Mouse (Mus musculus) liver, embryonic 15.5 days (tissue): ENCODE measurements around the gene Fxr2. TPM values are rescaled to one million over a fixed set of nuclear protein-coding genes. Genes with fewer than 3 reads are reported as not detected.

Experiments
- ATAC-seq: fragments of 200-750 bp; cut with Nextera tagmentation; 2 replicates; pipeline ENCODE4 v1.8.0; 2017; ENCODE audit warnings: moderate number of reproducible peaks, mild to moderate bottlenecking, moderate library complexity; ENCODE audit not compliant: insufficient read depth
- H3K27ac ChIP-seq: fragments of 300-500 bp; sonication (generic); replicated peaks from 2 replicates; pipeline ENCODE4 v1.5.1; 2015; ENCODE audit warnings: mild to moderate bottlenecking, inconsistent platforms
- H3K27me3 ChIP-seq: fragments of 300-500 bp; sonication (generic); 2 replicates; pipeline ENCODE4 v1.6.1; 2015; ENCODE audit warnings: mild to moderate bottlenecking, inconsistent platforms
- H3K36me3 ChIP-seq: fragments of 300-500 bp; sonication (generic); replicated peaks from 2 replicates; pipeline ENCODE4 v1.6.1; 2015; ENCODE audit warnings: moderate library complexity, mild to moderate bottlenecking, inconsistent platforms
- H3K4me1 ChIP-seq: fragments of 300-500 bp; sonication (generic); replicated peaks from 2 replicates; pipeline ENCODE4 v1.6.1; 2015; ENCODE audit warnings: inconsistent platforms
- H3K4me2 ChIP-seq: fragments of 300-500 bp; sonication (generic); 2 replicates; pipeline ENCODE4 v1.6.1; 2015; ENCODE audit warnings: moderate library complexity, mild to moderate bottlenecking, inconsistent platforms
- H3K4me3 ChIP-seq: fragments of 300-500 bp; sonication (generic); replicated peaks from 2 replicates; pipeline ENCODE4 v1.5.1; 2015; ENCODE audit warnings: mild to moderate bottlenecking, inconsistent platforms
- H3K9ac ChIP-seq: fragments of 300-500 bp; sonication (generic); 2 replicates; pipeline ENCODE4 v1.6.1; 2015; ENCODE audit warnings: moderate library complexity, mild to moderate bottlenecking, inconsistent platforms
- H3K9me3 ChIP-seq: fragments of 300-500 bp; sonication (generic); replicated peaks from 2 replicates; pipeline ENCODE4 v1.6.1; 2016; ENCODE audit warnings: inconsistent platforms
- whole genome bisulfite sequencing: fragments of 180-500 bp; shearing (Covaris S2); methylation state at CpG from one replicate; pipeline ENCODE4 v1.1.7; 2015; ENCODE audit warnings: mixed read lengths; ENCODE audit not compliant: insufficient replicate concordance; 5-methylcytosine and 5-hydroxymethylcytosine counted together
- polyA plus RNA-seq: library from polyadenylated mRNA; unstranded; fragments of >200 nt; fragmentation: Nextera tagmentation; extraction: Ambion mirVana; gene quantifications from 2 replicates; pipeline ENCODE4 v1.2.1, GENCODE M21; 2015

Gene Fxr2
- polyA plus RNA-seq, 1 experiment from 2014 or later: 7.3 TPM

DNA sequence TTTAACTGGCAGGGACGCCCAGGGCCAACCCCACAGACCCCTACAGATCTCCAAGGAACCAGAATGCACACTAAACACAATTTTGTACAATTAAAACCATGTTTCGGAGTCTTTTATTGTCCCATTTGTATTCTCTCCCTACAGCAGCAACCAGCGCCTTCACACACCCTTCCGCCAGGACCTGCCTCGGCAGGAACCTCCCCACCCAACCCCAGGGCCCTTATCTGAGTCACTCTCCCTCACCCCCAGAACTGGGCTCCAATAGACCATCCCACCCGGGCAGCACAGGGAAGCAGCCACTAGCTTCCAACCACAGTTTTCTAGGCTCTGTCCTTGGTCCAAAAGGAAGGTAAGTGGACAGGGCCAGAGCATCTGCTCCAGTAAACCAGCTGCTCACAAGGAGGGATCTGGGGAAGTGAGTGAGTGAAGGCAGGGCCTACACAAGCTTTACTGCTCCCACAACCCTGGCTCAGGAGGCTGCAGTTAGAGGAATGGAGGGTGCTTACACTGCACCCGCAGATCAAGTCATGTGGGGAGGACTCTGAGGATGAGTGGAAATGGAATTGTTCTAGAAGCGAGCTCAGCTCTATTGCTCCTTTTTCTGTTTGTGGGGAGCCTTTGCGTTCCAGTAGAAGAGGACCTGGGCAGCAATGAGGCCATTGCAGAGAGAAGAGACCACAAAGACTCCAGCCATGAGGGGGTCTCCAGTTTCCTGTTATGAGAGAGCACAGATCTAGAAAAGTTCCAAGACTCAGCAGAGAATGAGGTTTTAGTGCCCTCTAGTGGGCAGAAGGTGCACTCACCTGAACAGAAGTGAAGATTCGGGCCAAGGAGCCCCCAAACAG, 24.0 kb downstream of the Fxr2 start:
- Histone ChIP-seq H3K4me3 (no peak overlapping the region), H3K9ac (no peak overlapping the region), H3K36me3 (peaks cover 78% of the 10 kb centered on the region), H3K9me3 (no peaks in the 10 kb centered on the region), H3K27me3 (no peaks in the 10 kb centered on the region), H3K4me1 (peaks cover 55% of the 10 kb centered on the region), H3K4me2 (no peak overlapping the region), H3K27ac (0 out of 2 replicates have a peak overlapping the region, but pooled peaks have one; percentile 1)
- 54% methylated on average over 10 of the region's 10 CpGs for WGBS
- ATAC-seq: 0 out of 2 replicates have a peak, but pooled peaks have one; percentile 14

DNA sequence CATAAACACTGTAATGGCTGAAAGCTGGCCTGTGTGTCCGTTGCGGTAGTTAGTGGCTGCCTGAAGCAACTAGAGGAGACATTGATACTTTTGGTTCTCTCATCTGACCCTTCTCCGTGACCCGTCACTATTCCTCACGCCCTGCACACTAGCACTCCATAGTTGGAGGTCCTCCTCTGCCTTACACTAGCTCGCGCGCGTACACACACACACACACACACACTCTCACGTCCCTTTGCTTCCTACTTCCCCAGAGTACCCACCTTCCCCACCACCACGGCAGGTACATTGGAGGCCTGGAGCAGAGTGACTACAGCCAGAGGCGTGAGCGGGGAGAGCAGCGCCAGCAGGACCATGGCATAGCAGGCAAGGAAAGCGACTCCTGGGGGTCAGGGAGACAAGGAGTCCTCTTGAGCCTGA, 24.7 kb downstream of the Fxr2 start:
- Histone ChIP-seq H3K9me3 (no peaks in the 10 kb centered on the region), H3K27me3 (no peaks in the 10 kb centered on the region), H3K9ac (no peak overlapping the region), H3K4me1 (peaks cover 57% of the 10 kb centered on the region), H3K4me2 (no peak overlapping the region), H3K27ac (no peak overlapping the region), H3K4me3 (no peak overlapping the region), H3K36me3 (peaks cover 71% of the 10 kb centered on the region)
- no peak for ATAC-seq
- 80% methylated on average over 15 of the region's 15 CpGs for WGBS

DNA sequence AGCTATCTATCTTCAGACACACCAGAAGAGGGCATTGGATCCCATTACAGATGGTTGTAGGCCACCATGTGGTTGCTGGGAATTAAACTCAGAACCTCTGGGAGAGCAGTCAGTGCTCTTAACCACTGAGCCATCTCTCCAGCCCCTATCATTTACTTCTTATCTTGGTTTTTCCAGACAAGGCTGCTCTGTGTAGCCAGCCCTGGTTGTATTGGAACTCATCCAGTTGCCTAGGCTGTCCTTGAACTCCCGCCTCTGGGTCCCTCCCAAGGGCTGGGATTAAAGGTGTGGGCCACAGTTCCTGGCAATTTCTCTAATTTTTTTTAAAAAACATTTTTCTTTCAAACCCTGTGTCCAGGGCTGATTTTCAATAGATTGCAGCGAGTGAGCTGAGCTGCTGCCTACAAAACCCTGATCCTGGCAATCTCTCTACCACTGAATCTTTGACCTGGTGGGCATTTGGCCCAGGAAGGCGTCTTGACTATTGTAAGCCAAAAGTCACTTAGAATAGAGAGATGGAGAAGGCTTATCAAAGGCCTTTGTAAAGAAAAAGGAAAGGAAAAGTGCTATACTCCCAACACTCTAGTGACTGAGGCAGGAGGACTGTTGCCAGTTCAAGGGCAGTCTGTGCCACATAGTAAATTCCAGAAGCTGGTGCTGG, 28.6 kb downstream of the Fxr2 start:
- H3K36me3 ChIP-seq: peaks cover 64% of the 10 kb centered on the region
- H3K27me3 ChIP-seq: no peaks in the 10 kb centered on the region
- H3K4me2 ChIP-seq: peak overlapping the region; percentile 81
- no peak for ATAC-seq
- peak overlapping the region; percentile 94 for H3K27ac ChIP-seq
- peak overlapping the region; percentile 70 for H3K4me3 ChIP-seq
- peak overlapping the region; percentile 61 for H3K9ac ChIP-seq
- H3K4me1 ChIP-seq: peaks cover 57% of the 10 kb centered on the region
- no peaks in the 10 kb centered on the region for H3K9me3 ChIP-seq
- WGBS: 46% methylated on average over 3 of the region's 3 CpGs

DNA sequence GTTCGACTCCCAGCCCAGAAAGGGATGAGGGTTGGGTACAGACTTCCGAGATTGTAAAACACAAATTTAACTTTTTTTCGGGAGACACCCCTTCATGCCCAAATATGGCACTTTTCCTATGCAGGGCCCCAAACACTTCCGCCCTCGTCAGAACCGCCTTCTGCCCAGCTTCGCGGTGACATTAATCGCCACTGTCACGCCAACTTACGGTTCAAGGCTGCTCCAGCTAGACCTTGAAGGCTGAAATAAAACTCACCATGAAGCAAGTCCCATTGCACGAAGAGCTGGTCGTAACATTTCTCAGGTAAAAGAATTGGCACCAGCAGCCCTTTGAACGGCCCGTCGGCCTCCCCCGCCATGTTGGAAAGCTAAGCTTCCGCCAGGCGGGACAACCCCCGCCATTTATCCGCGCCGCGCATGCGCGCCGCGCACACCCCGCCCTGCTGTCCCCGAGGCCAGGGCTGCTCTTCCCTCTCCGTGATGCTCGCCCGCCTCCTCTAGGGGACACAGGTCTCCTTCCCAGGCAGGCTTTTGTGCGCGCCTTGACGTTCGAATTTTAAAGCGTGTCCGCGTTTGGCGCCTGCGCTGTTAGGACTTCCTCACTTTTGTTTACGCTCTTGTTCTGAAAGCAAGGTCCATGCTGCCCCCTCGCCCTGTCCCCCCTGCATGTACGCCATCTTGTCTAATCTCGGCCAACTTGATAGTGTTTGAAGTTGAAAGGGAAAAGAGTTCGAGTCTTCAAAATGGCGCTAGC, 29.6 kb downstream of the Fxr2 start, which contains the start of gene Mpdu1:
Gene Mpdu1, minus strand, starts transcription at position 430 of the 754 bp plus-strand sequence.
- peak within 1 kb of the TSS; percentile 70 for H3K4me3 ChIP-seq
- under 1% methylated on average over 48 of the region's 48 CpGs for WGBS
- peak within 1 kb of the TSS; percentile 61 for H3K9ac ChIP-seq
- ATAC-seq: peak; percentile 93
- peaks cover 49% of the 10 kb centered on the region for H3K4me1 ChIP-seq
- peaks cover 64% of the 10 kb centered on the region for H3K36me3 ChIP-seq
- H3K9me3 ChIP-seq: no peaks in the 10 kb centered on the region
- H3K27me3 ChIP-seq: no peaks in the 10 kb centered on the region
- H3K4me2 ChIP-seq: peak within 1 kb of the TSS; percentile 81
- peak within 1 kb of the TSS; percentile 94 for H3K27ac ChIP-seq

DNA sequence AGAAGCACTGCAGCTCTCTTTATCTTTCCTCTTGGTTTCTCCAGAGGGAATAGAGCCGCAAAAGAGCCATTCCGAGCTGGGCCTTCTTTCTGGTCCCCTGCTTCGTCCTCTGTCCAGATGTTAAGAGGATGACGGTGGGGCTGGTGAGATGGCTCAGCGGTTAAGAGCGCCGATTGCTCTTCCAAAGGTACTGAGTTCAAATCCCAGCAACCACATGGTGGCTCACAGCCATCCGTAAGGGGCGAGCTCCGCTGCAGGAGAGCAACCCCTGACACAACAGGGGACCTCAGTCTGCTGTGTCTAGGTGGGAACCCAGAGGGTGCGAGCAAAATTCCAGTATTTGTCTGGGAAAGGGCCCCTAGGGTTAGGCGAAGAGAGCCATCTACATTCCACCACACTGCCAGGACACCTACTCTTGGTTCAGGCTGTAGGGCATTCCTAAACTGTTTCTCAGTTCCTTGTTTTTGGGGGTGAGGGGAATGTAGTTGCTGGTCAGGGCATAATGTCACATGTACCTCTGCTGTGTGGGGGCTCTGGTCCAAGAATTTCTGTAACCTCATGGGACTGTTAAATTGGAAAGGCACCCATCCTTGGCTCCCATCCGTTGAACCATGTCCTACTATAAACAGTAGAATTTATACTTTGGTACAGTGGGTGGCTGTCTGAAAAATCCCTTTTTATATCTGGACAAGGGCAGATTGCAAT, 30.3 kb downstream of the Fxr2 start:
- Histone ChIP-seq H3K36me3 (peaks cover 64% of the 10 kb centered on the region), H3K27me3 (no peaks in the 10 kb centered on the region), H3K4me3 (peak overlapping the region; percentile 70), H3K27ac (peak overlapping the region; percentile 94), H3K4me1 (peaks cover 48% of the 10 kb centered on the region), H3K4me2 (peak overlapping the region; percentile 81), H3K9me3 (no peaks in the 10 kb centered on the region), H3K9ac (peak overlapping the region; percentile 61)
- no peak for ATAC-seq
- WGBS: 64% methylated on average over 13 of the region's 13 CpGs

DNA sequence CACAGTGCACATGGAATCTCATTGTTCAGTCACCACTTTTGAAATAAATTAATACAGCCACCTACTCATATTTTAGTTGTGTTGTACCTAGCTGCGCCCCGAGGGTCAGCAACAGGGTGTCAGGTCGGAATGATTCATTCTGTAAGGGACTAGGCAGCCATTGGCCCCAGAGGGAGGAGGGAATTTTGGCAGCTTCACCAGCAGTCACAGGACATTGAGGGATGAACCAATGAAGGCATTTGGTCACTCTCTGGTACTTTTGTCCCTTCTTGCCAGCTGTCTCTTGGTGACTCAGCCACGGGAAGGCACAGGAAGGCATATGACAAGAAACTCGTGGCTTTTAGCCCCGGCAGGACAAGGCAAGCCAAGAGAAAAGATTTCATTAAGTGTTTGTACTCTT, 31.0 kb downstream of the Fxr2 start:
- H3K9ac ChIP-seq: no peak overlapping the region

DNA sequence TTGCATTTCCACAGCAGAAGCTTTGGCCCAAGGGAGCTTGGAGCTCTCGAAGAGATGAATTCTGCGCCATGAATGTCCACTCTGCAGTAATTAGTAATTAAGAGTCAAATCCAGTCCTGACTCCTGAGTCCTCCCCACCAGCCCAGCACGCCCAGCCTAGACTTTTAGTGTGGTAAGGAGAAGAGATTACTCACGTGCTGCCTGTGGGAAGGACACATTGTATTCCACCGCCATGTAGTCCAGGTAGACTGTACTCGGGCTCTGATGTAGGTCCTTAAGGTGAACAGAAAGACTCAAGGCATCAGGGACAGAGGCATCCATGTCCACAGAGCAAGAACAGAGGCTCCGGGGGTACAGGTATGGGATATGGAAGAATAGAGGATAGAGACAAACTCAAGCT, 32.1 kb downstream of the Fxr2 start:
- Histone ChIP-seq H3K9me3 (no peaks in the 10 kb centered on the region), H3K4me2 (no peak overlapping the region), H3K4me1 (peaks cover 60% of the 10 kb centered on the region), H3K4me3 (no peak overlapping the region), H3K9ac (no peak overlapping the region), H3K27me3 (no peaks in the 10 kb centered on the region), H3K36me3 (peaks cover 67% of the 10 kb centered on the region), H3K27ac (peak overlapping the region; percentile 94)
- no peak for ATAC-seq
- 83% methylated on average over 7 of the region's 7 CpGs for WGBS

More for the DNA sequence above, 31.0 kb downstream of the Fxr2 start:
- Histone ChIP-seq H3K9me3 (no peaks in the 10 kb centered on the region), H3K4me2 (peak overlapping the region; percentile 81), H3K36me3 (peaks cover 64% of the 10 kb centered on the region), H3K4me1 (peaks cover 49% of the 10 kb centered on the region), H3K27ac (peak overlapping the region; percentile 94), H3K4me3 (no peak overlapping the region), H3K27me3 (no peaks in the 10 kb centered on the region)
- 59% methylated on average over 6 of the region's 6 CpGs for WGBS
- ATAC-seq: no peak

DNA sequence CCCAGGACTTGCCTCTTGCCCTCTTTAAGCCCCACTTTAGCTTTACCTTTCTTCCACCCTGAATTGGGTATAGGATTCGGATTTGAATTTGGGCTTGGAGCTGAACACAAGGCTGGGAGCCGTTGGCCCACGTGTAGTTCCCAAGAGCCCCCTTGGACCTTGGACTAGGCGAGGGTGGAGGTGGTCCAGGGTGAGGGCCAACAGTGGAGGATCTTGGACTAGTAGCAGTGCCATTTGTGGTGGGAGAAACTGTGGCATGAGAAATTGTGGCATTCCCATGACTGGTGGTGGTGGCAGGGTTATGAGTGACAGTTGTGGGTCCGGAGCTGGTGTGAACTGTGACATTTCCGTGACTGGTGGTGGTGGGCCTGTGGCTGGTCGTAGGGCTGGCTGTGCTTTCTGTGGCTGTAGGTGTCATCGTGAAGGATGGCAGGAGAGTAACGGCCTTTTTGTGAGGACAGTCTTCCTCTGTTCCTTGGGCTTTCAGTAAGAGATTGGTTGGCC, 32.7 kb downstream of the Fxr2 start:
- peaks cover 67% of the 10 kb centered on the region for H3K36me3 ChIP-seq
- H3K4me2 ChIP-seq: peak overlapping the region; percentile 8; the same call in 1 of the 2 replicates
- H3K4me3 ChIP-seq: peak overlapping the region; percentile 9; the same call in 1 of the 2 replicates
- no peaks in the 10 kb centered on the region for H3K9me3 ChIP-seq
- H3K27ac ChIP-seq: peak overlapping the region; percentile 48
- no peak overlapping the region for H3K9ac ChIP-seq
- peaks cover 62% of the 10 kb centered on the region for H3K4me1 ChIP-seq
- 68% methylated on average over 9 of the region's 9 CpGs for WGBS
- no peaks in the 10 kb centered on the region for H3K27me3 ChIP-seq
- no peak for ATAC-seq

DNA sequence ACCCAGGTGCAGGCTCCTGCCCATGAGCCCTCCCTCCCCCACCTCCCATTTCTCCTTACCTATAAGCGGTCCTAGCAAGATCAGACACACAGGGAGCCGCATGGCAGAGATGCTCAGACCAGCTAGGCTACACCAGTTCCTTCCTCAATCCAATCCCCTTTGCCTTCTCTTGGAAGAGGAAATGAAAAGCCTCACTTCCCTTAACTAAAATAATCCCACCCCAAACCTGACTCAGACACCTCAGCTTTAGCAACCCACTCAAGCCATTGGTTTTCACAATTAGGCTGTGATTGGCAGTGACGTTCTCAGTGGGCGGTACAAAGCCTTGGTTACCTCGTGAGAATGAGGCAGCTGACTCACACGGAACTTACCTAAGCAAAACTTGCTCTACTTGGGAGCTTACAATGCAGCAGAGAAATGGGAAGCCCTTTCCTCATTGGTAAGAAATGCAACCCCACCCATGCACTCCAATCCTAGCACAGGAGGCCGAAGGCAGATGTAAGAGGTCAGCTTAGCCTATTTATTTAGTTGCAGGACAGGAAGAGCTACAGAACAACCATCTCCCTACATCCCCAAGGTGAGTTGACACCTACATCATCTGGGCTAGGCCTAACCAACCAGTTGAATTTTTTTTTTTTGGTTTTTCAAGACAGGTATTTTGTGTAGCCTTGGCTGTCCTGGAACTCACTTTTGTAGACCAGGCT, 33.3 kb downstream of the Fxr2 start, which contains the start of gene Cd68:
Gene Cd68, minus strand, starts transcription at position 193 of the 704 bp plus-strand sequence.
- 20% methylated on average over 7 of the region's 7 CpGs for WGBS
- H3K4me3 ChIP-seq: peak within 1 kb of the TSS; percentile 9; the same call in 1 of the 2 replicates

DNA sequence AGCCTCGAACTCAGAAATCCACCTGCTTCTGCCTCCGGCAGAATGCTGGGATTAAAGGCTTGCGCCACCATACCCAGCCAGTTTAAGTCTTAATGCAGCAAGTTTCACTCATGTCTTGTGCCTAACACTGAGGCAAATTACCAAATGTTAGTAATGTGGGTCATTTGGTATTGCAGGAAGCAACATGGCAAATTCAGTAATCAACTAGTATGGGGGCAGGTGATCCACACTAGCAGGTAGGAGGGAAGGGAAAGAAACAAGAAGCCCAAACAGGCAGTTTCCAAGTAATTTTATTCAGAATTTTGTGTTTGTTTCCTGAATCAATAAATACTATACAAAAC, 33.8 kb downstream of the Fxr2 start:
- WGBS: 79% methylated on average over 3 of the region's 3 CpGs
- no peak for ATAC-seq
- peaks cover 59% of the 10 kb centered on the region for H3K4me1 ChIP-seq
- H3K4me2 ChIP-seq: no peak overlapping the region
- H3K4me3 ChIP-seq: no peak overlapping the region
- no peak overlapping the region for H3K9ac ChIP-seq
- H3K27ac ChIP-seq: peak overlapping the region; percentile 48; the same call in 1 of the 2 replicates
- no peaks in the 10 kb centered on the region for H3K9me3 ChIP-seq
- H3K36me3 ChIP-seq: peaks cover 71% of the 10 kb centered on the region
- no peaks in the 10 kb centered on the region for H3K27me3 ChIP-seq

More for the DNA sequence above, 33.3 kb downstream of the Fxr2 start, which contains the start of gene Cd68:
- Histone ChIP-seq H3K4me1 (peaks cover 62% of the 10 kb centered on the region), H3K27ac (peak within 1 kb of the TSS; percentile 48), H3K9me3 (no peaks in the 10 kb centered on the region), H3K9ac (no peak within 1 kb of the TSS), H3K36me3 (peaks cover 71% of the 10 kb centered on the region), H3K27me3 (no peaks in the 10 kb centered on the region), H3K4me2 (peak within 1 kb of the TSS; percentile 8; the same call in 1 of the 2 replicates)
- no peak for ATAC-seq
